Mouse (Mus musculus): ENCODE results near the gene Rbms1.

DNA sequence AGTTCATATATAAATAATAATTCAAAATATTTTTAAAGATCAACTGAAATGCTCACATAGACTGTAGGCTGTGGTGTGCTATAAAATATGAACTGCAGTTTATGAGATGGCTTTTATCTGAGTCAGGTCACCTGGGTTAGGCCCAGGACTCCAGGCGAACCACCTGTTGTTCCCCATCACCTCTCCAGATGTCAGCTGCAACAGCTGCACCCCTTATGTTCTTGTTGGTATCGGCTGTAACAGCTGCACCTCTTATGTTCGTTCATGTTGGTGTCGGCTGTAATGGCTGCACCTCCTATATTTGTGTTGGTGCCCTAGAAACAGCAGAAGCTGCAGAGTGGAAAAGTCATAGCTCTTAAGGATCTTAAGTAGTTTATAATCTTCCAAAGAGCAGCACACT is 252.7 kb downstream of the Rbms1 start:
- TF ChIP-seq CTCF (IDR thresholded peaks at IDR 0.05; ENCODE audit: control insufficient read depth, insufficient read depth, insufficient read length) (no peak), USF1 (IDR thresholded peaks at IDR 0.05; ENCODE audit: low read depth) (no peak)

Measured in C2C12 (cell line).